Mouse (Mus musculus): ENCODE data around the gene Pdha2. TPM values are rescaled to one million over a fixed set of nuclear protein-coding genes. Genes with fewer than 3 reads are reported as not detected.

Pdha2 gene
- polyA plus RNA-seq (2012; rRNA removed): not detected in 2 replicates

DNA sequence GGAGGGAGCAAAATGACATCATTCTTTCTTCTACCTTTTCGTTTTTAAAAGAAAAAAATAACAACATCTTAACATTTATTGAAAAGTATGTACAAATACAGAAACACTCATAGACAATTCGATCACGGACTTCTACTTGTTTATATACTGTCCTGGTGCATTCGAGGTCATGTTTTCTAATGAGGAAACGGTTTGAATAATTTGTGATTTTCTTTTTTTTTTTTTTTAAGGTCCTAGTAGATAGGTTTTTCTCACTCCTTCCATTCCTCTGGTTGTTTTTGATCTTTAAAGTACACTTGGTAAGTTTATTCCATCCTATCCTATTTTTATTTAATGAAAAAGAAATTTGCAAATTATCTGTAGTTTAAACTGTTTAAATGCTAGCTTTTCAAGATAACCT lies at the start of gene Pdha2:
Gene Pdha2, minus strand, starts transcription at position 101 of the 400 bp plus-strand sequence.
- 77% methylated on average over 5 of the region's 5 CpGs for WGBS

DNA sequence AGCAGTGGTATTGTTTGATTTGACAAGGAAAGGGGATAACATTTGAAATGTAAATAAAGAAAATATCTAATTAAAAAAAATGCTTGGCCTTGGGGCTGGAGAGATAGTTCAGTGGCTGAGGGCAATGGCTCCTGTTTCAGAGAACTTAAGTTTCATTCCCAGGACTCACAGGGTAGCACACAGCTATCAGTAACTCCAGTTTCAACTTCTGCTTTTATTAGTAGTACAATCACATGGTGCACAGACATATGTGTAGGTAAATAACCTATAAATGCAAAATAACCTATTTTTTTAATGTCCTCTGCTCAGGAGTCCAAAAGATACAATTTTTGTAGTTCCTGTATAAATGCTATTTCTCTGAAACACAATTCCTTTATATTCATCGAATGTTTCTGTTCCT lies 48.4 kb upstream of the Pdha2 start:
- no peak for DNase-seq (ENCODE audit: low read depth, low spot score)
- 87% methylated on average over 1 of the region's 1 CpGs for WGBS

More for the DNA sequence above, at the start of gene Pdha2:
- no peak for DNase-seq (ENCODE audit: low read depth, low spot score)

DNA sequence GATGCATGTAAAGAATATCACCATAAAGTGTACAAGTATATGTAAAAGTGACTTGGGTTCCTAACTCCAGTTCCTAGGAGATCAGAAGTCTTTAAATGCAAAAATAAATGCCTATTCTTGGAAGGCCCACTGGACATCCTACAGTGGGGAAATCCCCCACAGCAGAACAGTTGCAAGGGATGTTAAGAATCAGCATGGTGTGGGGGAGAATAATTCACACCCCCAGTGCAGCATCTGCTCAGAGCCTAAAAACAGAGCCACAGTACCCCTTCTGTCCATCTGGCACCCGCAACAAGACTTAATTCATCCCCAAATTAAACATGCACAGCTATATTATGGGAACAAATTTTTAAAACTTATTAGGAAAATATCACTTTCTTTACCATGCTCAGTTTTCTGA lies 39.3 kb upstream of the Pdha2 start:
- DNase-seq (ENCODE audit: low read depth, low spot score): no peak
- whole genome bisulfite sequencing: 82% methylated on average over 1 of the region's 1 CpGs

DNA sequence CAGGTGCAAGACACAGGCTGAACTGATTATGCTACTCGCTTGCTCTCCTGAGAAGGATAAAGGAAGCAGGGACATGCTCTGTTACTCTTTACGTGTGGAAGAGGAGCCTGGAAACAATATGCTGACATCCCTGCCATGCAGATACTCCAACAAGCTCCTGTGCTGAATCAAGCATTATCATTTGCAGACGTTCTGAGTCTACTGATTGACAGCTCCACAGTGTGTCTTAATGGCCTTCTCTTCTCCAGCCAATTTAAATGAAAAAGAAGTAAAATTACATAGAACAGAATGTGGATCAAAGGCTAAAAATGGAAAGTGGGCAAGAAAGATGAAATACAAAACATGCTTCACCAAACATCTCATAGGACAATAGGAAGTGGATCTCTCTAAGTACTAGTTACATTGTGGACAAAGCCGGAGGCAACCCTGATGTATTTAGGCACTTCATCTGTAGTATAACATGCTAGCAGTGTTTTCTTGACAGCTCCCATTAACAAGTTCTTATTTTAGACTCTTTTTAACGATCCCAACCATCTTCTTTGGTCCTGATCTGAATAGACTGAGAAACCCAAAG lies 32.7 kb upstream of the Pdha2 start:
- 68% methylated on average over 5 of the region's 5 CpGs for WGBS
- DNase-seq (ENCODE audit: low read depth, low spot score): no peak

DNA sequence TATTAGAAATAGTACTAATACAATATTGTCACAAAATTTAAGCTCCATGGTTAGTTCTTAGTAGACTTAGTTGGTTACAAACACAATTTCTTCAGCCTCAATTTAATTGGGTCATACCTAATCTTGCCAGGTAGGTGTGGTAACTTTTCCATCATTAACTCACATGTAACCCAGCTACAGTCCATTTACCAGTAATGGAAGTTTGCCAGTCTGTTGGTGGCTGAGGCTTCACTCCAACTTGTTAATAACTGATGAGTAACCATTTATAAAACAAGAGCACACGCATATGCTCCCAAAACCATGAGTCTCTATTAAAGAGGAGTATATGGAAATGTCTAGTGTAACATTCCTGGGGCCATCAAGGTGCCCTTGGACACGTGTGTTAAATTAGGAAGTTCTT lies 25.9 kb upstream of the Pdha2 start:
- WGBS: 58% methylated on average over 2 of the region's 2 CpGs
- DNase-seq (ENCODE audit: low read depth, low spot score): no peak

DNA sequence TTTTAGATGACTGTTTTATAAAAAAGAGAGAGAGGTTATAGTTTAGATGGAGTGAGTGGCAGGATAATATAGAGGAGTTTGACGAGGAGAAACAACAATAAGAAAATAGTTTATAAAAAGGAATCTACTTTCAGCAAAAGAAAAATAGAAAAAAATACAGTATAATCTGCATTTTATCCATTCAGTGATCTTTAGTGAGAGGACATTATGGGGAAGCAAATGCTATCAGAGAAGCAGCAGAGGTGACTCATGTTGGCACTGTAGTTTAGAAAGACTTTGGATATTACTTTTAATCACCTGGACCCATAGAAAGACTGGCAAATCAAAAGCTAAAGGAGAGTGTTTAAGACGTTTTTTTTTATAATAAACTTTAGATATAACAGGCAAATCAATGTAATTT lies 17.0 kb upstream of the Pdha2 start:
- DNase-seq (ENCODE audit: low read depth, low spot score): no peak
- 50% methylated on average over 2 of the region's 2 CpGs for WGBS

DNA sequence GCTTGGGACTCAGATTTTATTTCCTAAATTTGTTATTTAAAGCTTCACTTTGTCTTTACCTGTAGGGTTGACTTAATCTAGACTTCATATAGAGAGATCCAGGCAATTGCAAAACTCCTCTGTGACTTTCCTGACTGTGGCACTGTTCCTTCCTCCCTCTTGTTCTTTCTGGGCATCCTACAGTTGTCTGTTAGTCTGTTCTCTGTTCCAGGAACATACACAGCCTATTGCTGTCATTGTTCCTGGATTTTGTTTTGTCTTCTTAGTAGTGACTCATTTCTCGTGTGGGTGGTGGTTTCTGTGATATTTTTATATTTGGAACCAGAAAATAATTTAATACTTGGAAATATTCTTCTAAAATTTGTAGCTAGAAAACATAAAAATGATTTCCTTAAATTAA lies 10.2 kb upstream of the Pdha2 start:
- 33% methylated on average over 1 of the region's 1 CpGs for WGBS
- no peak for DNase-seq (ENCODE audit: low read depth, low spot score)

DNA sequence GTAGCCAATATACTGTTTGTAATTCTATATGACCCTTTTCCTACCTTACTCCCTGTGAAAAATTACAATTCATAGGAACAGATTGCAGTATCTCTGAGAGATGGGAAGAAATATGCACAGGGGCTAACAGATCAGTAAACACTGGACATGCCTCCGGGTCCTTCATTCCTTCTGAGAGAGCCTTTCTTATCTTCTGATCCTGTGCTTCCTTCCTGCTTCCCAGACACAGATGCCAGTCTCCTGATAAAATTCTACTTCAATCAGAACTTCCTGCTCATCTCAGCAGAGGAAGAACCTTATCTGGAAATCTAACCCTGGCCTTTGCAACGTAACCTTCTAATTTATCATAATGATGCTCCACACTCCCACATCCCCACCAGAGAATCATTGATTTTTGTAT lies 6.4 kb upstream of the Pdha2 start:
- WGBS: 63% methylated on average over 2 of the region's 2 CpGs
- no peak for DNase-seq (ENCODE audit: low read depth, low spot score)

DNA sequence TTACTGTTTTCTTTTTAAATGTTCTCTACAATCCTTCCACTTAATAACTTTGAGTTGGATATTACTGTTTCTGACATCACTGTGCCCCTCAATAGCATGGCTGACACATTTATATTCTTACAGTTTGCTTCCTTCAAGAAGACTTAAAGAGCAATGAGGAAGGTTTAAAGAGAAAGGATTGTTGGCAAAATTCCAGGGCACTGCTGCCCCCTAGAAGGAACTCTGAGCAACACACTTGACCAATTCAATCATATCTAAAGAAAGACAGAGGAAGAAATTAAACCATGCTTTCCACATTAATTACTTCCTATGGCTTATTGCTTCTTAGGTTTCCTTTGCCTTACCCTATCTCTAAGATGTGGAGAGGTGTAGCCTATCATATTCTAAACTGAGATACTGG lies 4.8 kb upstream of the Pdha2 start:
- DNase-seq (ENCODE audit: low read depth, low spot score): no peak

DNA sequence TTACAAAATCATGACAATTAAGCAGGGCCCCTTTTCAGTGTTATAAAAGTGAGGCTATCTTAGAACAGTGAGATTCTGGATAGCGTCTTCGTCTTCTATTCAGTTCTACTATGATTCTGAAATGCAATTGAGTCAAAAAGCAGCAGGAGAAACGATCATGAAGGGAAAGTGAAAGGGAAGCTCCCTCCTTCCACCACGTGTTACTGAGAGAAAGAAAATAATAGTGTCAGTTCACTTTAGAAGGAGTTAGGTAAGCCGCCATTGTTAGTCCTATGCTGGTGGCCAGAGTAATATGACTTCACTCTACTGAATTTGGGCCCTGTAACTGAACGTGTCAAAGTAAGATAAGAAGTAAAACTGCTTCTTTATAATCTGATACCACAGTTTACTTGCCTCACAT lies 4.1 kb upstream of the Pdha2 start:
- DNase-seq (ENCODE audit: low read depth, low spot score): no peak
- WGBS: 68% methylated on average over 6 of the region's 6 CpGs

DNA sequence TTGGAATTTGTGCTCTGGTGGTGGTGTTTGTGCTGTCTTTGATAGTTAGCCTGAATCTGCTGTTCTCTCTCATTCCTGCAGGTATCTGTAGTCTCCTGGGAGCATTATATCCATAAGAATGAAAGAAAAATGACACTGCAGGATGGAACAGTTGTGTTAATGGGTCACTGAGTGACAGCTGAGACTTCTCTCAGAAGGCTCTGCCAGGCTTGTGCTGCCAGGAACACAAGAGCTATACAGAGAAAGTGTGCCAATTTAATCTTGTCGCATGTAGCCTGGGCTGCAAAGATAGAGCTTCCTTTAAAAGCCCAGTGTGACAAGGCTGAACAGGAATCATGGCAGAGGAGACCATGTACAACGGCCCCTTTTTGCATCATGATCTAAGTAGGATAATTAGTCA lies 2.6 kb upstream of the Pdha2 start:
- DNase-seq (ENCODE audit: low read depth, low spot score): no peak
- WGBS: 82% methylated on average over 2 of the region's 2 CpGs

DNA sequence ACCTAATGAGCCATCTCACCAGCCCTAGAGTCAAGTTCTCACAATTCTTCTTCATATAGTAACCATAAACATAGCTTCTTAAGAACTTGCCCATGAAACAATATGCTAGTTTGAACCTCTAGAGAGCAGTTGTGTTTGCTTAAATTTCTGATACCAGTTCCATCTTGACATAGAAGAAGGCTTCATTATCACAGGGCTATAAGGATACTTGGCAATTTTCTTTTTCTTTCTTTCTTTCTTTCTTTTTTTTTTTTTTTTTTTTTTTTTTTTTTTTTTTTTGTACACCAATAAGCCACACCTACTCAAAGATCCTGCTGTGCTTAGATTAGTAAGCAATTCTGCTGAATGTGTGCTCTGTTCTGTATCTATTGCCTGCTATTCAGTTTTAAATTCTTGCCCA lies 2.0 kb upstream of the Pdha2 start:
- no peak for DNase-seq (ENCODE audit: low read depth, low spot score)

DNA sequence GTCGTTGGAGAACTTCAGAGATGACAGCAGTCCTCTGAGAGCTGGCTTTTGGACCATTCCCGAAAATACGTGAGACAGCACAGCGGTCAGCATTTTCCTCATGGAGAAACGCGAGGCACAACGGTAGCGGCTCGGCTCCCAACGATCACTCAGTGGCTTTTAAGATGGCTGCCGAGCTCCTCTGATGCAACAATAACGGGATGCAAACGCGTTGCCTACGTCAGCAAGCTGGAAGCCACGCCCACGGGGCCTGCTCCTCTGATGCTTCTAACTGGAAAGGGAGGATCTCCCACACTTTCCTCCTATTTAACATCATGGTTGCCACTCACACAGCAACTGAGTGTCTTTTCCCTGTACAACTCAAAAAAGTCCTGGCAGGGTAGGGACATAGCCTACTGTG lies 511 bp downstream of the Pdha2 start:
- DNase-seq (ENCODE audit: low read depth, low spot score): no peak
- 95% methylated on average over 17 of the region's 17 CpGs for WGBS

DNA sequence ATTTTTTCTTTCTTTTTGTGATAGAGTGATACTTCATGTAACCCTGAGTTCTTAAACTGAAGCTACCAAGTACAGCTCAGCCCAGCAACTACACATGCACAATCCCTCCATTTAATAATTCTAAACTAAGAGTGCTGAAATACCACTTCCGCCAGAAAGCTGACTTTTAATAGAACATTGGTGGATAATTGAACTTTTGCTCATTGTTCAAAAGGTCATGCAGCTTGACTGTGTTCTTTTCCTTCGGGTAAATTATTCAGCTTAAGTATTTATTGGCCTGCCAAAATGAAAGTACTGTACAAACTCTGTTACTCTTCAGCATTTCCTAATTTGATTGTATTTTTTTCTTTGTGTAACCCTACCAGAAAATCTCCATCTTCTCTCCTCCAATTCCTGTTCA lies 10.4 kb downstream of the Pdha2 start:
- no peak for DNase-seq (ENCODE audit: low read depth, low spot score)
- WGBS: 56% methylated on average over 2 of the region's 2 CpGs

DNA sequence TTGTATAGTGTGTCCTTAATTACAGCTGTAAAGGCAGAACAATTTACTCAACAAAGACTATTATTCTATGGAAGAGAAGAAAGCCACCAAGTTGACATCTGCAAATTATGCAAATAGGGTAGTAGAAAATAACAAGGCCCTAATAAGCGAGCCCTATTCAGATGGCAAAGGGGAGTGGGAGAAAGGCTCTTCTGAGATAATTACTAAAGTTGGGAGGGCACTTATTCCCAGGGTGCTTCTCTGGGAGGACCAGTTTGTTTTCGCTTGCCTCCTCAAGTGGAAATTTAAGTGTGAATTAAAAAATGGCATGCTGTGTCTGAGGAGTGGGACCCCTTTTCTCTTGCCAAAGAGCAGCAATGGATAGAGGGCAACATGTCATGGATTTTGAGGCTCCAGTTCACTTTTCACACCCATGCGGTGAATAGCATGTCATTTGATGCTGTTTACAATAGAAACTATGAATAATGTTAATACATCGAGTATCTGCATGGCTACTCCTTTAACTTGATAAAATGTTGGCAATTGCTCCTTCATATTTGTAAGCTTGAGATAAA lies 14.8 kb downstream of the Pdha2 start:
- 75% methylated on average over 4 of the region's 4 CpGs for WGBS
- no peak for DNase-seq (ENCODE audit: low read depth, low spot score)

DNA sequence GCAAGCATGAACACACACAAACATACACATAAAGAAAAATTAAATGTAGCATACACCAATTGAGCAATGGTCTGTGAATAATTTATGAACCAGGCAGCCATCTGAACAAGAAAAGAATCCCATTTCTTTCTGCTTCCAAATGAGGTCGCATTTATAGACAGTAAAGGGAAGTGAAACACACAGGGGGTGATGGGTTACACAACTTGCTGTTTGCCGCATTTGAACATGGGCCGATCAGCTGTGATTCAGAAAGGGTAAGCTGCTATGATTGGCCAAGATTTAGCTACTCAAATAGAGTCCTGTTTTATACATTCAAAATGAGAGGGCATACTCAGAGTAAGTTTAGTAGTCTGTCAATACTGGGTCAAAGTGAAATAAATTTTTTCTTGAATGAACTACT lies 20.5 kb downstream of the Pdha2 start:
- WGBS: 73% methylated on average over 3 of the region's 3 CpGs
- DNase-seq (ENCODE audit: low read depth, low spot score): no peak

DNA sequence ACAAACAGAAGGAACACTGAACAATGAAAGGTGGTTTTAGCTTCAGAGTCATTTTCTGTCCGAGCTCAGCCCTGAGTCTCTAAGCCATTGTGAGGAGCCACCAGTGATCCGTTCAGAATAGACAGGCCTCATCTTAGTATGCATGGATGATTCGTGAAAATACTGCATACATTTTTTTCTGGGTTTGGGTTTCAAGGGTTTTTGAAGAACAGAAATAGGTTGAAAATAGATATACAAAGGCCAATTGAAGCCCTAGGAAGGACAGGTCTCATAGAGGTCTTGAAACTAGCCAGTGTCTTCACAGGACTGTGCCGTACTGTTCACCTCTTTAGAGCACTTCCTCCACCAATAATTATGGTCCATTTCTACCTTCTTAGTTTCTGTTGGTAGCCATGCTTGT lies 21.7 kb downstream of the Pdha2 start:
- no peak for DNase-seq (ENCODE audit: low read depth, low spot score)
- 81% methylated on average over 4 of the region's 4 CpGs for WGBS

DNA sequence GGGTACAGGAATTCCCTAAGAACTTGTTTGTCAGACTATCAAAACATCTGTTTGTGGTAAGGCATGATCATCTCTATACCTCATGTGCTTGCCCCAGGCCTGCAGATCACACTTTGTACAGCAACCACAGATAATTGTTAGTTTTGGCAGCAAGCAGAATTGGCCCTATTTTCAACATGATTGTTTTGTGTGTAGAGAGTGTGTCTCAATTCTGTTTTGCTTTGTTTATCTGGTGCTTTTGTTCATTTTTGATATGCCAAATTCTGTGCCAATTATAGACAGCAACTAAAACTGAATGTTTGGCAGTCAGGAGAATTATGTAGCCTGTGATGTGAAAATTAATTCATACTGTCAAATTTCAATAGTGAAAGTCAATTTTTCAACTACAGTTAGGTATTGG lies 51.2 kb downstream of the Pdha2 start:
- DNase-seq (ENCODE audit: low read depth, low spot score): no peak
